Mouse (Mus musculus): ENCODE measurements at regions not wholly inside any gene's neighbourhood (a gene's known extent, or its start where the extent isn't known, plus 50 kb on each side); places are given as distances from the start of the nearest gene placed in this dataset.

- DNase-seq (ENCODE audit: low read depth), result no peak
These were observed 245.6 kb downstream of the Tbc1d1 start for GRCm38 (mm10) chr5:64401737-64402136.

- no peak for DNase-seq (ENCODE audit: low read depth)
These were observed 247.2 kb downstream of the Tbc1d1 start for GRCm38 (mm10) chr5:64403077-64403981.

- no peak for DNase-seq (ENCODE audit: low read depth)
These were observed 247.9 kb downstream of the Tbc1d1 start for GRCm38 (mm10) chr5:64403982-64404345.

- DNase-seq (ENCODE audit: low read depth), result no peak
These were observed 248.4 kb downstream of the Tbc1d1 start for GRCm38 (mm10) chr5:64404512-64404911.

GRCm38 (mm10) chr5:64408938-64409337, 252.8 kb downstream of the Tbc1d1 start:
- no peak for DNase-seq (ENCODE audit: low read depth)

- DNase-seq (ENCODE audit: low read depth), result no peak
These were observed 254.5 kb downstream of the Tbc1d1 start for GRCm38 (mm10) chr5:64410621-64411020.

GRCm38 (mm10) chr5:64414519-64414918, 258.4 kb downstream of the Tbc1d1 start:
- DNase-seq (ENCODE audit: low read depth), result no peak

GRCm38 (mm10) chr5:64419395-64419794, 263.3 kb downstream of the Tbc1d1 start:
- no peak for DNase-seq (ENCODE audit: low read depth)

GRCm38 (mm10) chr5:64422787-64423587, 266.9 kb downstream of the Tbc1d1 start:
- no peak for DNase-seq (ENCODE audit: low read depth)

- no peak for DNase-seq (ENCODE audit: low read depth)
These were observed 272.7 kb downstream of the Tbc1d1 start for GRCm38 (mm10) chr5:64428822-64429221.

- no peak for DNase-seq (ENCODE audit: low read depth)
These were observed 274.4 kb downstream of the Tbc1d1 start for GRCm38 (mm10) chr5:64430501-64430900.

GRCm38 (mm10) chr5:64431624-64432023, 275.5 kb downstream of the Tbc1d1 start:
- no peak for DNase-seq (ENCODE audit: low read depth)

GRCm38 (mm10) chr5:64433786-64434185, 277.7 kb downstream of the Tbc1d1 start:
- no peak for DNase-seq (ENCODE audit: low read depth)

- no peak for DNase-seq (ENCODE audit: low read depth)
These were observed 279.4 kb downstream of the Tbc1d1 start for GRCm38 (mm10) chr5:64435491-64435890.

- no peak for DNase-seq (ENCODE audit: low read depth)
These were observed 279.9 kb downstream of the Tbc1d1 start for GRCm38 (mm10) chr5:64435958-64436357.

- DNase-seq (ENCODE audit: low read depth), result no peak
These were observed 281.6 kb downstream of the Tbc1d1 start for GRCm38 (mm10) chr5:64437720-64438119.

GRCm38 (mm10) chr5:64438446-64439134, 282.5 kb downstream of the Tbc1d1 start:
- DNase-seq (ENCODE audit: low read depth), result no peak

GRCm38 (mm10) chr5:64447847-64448246, 291.7 kb downstream of the Tbc1d1 start:
- no peak for DNase-seq (ENCODE audit: low read depth)

GRCm38 (mm10) chr5:64452668-64453334, 296.7 kb downstream of the Tbc1d1 start:
- no peak for DNase-seq (ENCODE audit: low read depth)

- no peak for DNase-seq (ENCODE audit: low read depth)
These were observed 303.7 kb downstream of the Tbc1d1 start for GRCm38 (mm10) chr5:64459807-64460206.

GRCm38 (mm10) chr5:64460891-64461290, 304.8 kb downstream of the Tbc1d1 start:
- no peak for DNase-seq (ENCODE audit: low read depth)

GRCm38 (mm10) chr5:64461592-64461991, 305.5 kb downstream of the Tbc1d1 start:
- no peak for DNase-seq (ENCODE audit: low read depth)
